27 mouse cellular contexts compared by ENCODE assay signal in the genomic region with DNA sequence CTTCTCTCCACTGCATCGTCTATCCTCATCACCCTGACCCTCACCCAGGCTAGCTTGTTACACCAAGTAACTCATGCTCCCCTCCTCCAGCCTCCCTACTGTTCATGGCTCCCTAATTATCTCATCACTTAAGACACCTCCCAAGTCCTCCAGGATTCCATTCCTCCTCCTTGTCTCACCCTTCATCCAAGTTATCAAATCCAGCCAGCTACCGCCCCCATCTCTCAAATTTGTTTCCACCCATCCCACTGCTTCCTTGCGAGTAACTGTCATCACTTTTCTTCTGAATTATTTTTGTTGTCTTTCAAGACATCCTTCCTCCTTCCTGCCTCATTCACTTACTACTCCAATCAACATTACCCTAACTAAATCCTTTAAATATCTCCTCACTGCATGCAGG.
"Had no signal": no experiment of that assay in that cellular context is flagged by ENCODE, and none has a peak within 500 bp of the region (broad histone marks: within the 10 kb centered on the region; RNA-seq: fewer than 3 reads in every experiment).

No protein-coding gene starts in this region.

- H3K4me3 ChIP-seq: embryonic facial prominence, embryonic 10.5 days; embryonic facial prominence, embryonic 12.5 days; embryonic facial prominence, embryonic 13.5 days; embryonic facial prominence, embryonic 15.5 days; erythroblast, embryonic 14.5 days; forebrain, embryonic 10.5 days; forebrain, embryonic 12.5 days; forebrain, embryonic 13.5 days; forebrain, embryonic 15.5 days; gastrocnemius, adult 2 months; heart, adult 2 months; heart, embryonic 10.5 days had no signal

- H3K27me3 ChIP-seq: embryonic facial prominence, embryonic 12.5 days; embryonic facial prominence, embryonic 13.5 days; embryonic facial prominence, embryonic 15.5 days; forebrain, embryonic 13.5 days; forebrain, embryonic 15.5 days had no signal

- H3K36me3 ChIP-seq: embryonic facial prominence, embryonic 10.5 days; embryonic facial prominence, embryonic 12.5 days; embryonic facial prominence, embryonic 13.5 days; embryonic facial prominence, embryonic 15.5 days; forebrain, embryonic 10.5 days; forebrain, embryonic 12.5 days; forebrain, embryonic 15.5 days; heart, embryonic 10.5 days had no signal

- H3K27ac ChIP-seq: embryonic facial prominence, embryonic 10.5 days; embryonic facial prominence, embryonic 12.5 days; embryonic facial prominence, embryonic 13.5 days; embryonic facial prominence, embryonic 15.5 days; forebrain, embryonic 10.5 days; forebrain, embryonic 12.5 days; forebrain, embryonic 13.5 days; forebrain, embryonic 15.5 days; gastrocnemius, adult 2 months; heart, adult 2 months; heart, embryonic 10.5 days had no signal

- H3K9ac ChIP-seq: embryonic facial prominence, embryonic 12.5 days; embryonic facial prominence, embryonic 13.5 days; embryonic facial prominence, embryonic 15.5 days; forebrain, embryonic 12.5 days; forebrain, embryonic 13.5 days; forebrain, embryonic 15.5 days; forebrain, postnatal 0 days had no signal

- H3K4me1 ChIP-seq: embryonic facial prominence, embryonic 10.5 days; embryonic facial prominence, embryonic 12.5 days; embryonic facial prominence, embryonic 13.5 days; embryonic facial prominence, embryonic 15.5 days; forebrain, embryonic 13.5 days; forebrain, embryonic 15.5 days; heart, embryonic 10.5 days had no signal

- ATAC-seq: forebrain, embryonic 13.5 days; forebrain, embryonic 14.5 days; forebrain, embryonic 15.5 days; forebrain, embryonic 16.5 days; forebrain, postnatal 0 days had no signal

- H3K9me3 ChIP-seq: embryonic facial prominence, embryonic 10.5 days; embryonic facial prominence, embryonic 12.5 days; embryonic facial prominence, embryonic 13.5 days; embryonic facial prominence, embryonic 15.5 days; forebrain, embryonic 10.5 days; forebrain, embryonic 12.5 days; forebrain, embryonic 13.5 days; forebrain, embryonic 15.5 days; heart, embryonic 10.5 days had no signal

- DNase-seq: cerebellum, adult 8-10 months; cerebellum, adult 9-10 months; cerebellum, adult 9-11 months; cerebellum, postnatal 10 days; cerebellum, postnatal 14 days; cerebellum, postnatal 25 days; cerebellum, postnatal 36 days; forebrain, postnatal 0 days; gastrocnemius, adult 2 months; gastrocnemius, postnatal 10 days; gastrocnemius, postnatal 14 days; gastrocnemius, postnatal 25 days; gastrocnemius, postnatal 36 days; heart, adult 18-20 months; heart, adult 2 months had no signal

- H3K4me2 ChIP-seq: embryonic facial prominence, embryonic 12.5 days; embryonic facial prominence, embryonic 13.5 days; embryonic facial prominence, embryonic 15.5 days; forebrain, embryonic 12.5 days; forebrain, embryonic 13.5 days; forebrain, embryonic 15.5 days had no signal
